Mouse (Mus musculus) myocyte (in vitro differentiated cells): ENCODE measurements around the gene Slc22a8.

ENCODE experiments used
- E2F4 ChIP-seq: IDR thresholded peaks from one replicate; pipeline ENCODE4 v1.6.1; 2011; ENCODE audit warnings: mild to moderate bottlenecking, control low read depth, moderate library complexity; ENCODE audit not compliant: insufficient read depth
- MAX ChIP-seq: IDR thresholded peaks from one replicate; pipeline ENCODE4 v1.6.1; 2011; ENCODE audit warnings: low read depth, mild to moderate bottlenecking, control low read depth
- MYOD1 ChIP-seq, 3 experiments: IDR thresholded peaks; one replicate each; pipeline ENCODE4 v1.6.1; 2011; ENCODE audit warnings: control low read depth in 2 of 3, low read depth in 2 of 3, mild to moderate bottlenecking in 2 of 3, moderate library complexity in 1 of 3; ENCODE audit not compliant: insufficient read length in 2 of 3, control insufficient read depth in 1 of 3
- MYOG ChIP-seq, 3 experiments: IDR thresholded peaks; one replicate each; pipeline ENCODE4 v1.6.1; 2011; ENCODE audit warnings: control low read depth in 2 of 3, low read depth in 2 of 3, mild to moderate bottlenecking in 2 of 3; ENCODE audit not compliant: insufficient read length in 2 of 3, control insufficient read depth in 1 of 3, insufficient read depth in 1 of 3
- POLR2A ChIP-seq: IDR thresholded peaks from one replicate; pipeline ENCODE4 v1.6.1; 2011; ENCODE audit warnings: low read depth, mild to moderate bottlenecking, control low read depth, moderate library complexity; ENCODE audit not compliant: insufficient read length
- POLR2AphosphoS2 ChIP-seq: IDR thresholded peaks from one replicate; pipeline ENCODE4 v1.6.1; 2011; ENCODE audit warnings: low read depth, control low read depth; ENCODE audit not compliant: insufficient read length
- SRF ChIP-seq: IDR thresholded peaks from one replicate; pipeline ENCODE4 v1.6.1; 2011; ENCODE audit warnings: low read depth; ENCODE audit not compliant: control insufficient read depth, insufficient read length
- USF1 ChIP-seq: IDR thresholded peaks from one replicate; pipeline ENCODE4 v1.6.1; 2011; ENCODE audit warnings: low read depth, mild to moderate bottlenecking, control low read depth, moderate library complexity

GRCm38 (mm10) chr19:8585298-8585697 is 5.8 kb upstream of the Slc22a8 start:
- TF ChIP-seq POLR2A (no peak), SRF (no peak), MYOG (IDR thresholded peaks at IDR 0.05; ENCODE audit: control insufficient read depth in 1 of 3, insufficient read depth in 1 of 3, insufficient read length in 2 of 3, low read depth in 2 of 3) (no peak), MAX (no peak), USF1 (no peak), E2F4 (no peak), POLR2AphosphoS2 (no peak), MYOD1 (IDR thresholded peaks at IDR 0.05; ENCODE audit: control insufficient read depth in 1 of 3, insufficient read length in 2 of 3, low read depth in 2 of 3) (no peak)
